Mouse (Mus musculus) liver, adult 2 months (tissue): Measurements from ENCODE around the gene Kif26b.

Experiments used
- CTCF ChIP-seq: fragments of 200-500 bp; IDR thresholded peaks from 2 replicates; pipeline ENCODE4 v1.5.1; 2011; ENCODE audit warnings: low read depth, low read length, control low read depth
- POLR2A ChIP-seq: fragments of 200-500 bp; IDR thresholded peaks from 2 replicates; pipeline ENCODE4 v1.6.1; 2011; ENCODE audit warnings: low read length, control low read depth; ENCODE audit not compliant: insufficient read depth; ENCODE audit errors: extremely low read depth

- TF ChIP-seq POLR2A (no peak), CTCF (no peak)
Measured at GRCm38 (mm10) chr1:178556226-178556625, 27.3 kb downstream of the Kif26b start.
